Comparison of ENCODE assay signal across 21 mouse cellular contexts in the genomic region with DNA sequence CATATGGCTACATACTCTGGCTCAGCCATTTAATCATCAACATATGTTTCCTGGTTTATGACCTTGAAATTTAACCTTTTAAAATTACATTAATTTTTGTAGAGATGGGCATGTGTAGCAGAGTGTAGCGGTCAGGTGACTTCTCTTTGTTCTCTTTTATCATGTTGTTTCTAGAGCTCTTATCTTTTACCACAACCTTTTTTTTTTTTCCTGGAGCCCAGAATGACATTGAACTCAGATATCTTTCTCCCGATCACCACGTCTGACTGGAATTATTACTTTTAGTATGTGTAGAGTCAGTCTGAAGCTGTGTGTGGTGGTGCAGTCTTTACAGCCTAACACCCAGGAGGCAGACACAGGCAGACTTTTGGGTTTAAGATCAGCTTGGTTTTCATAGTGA. TPM values are rescaled to one million over a fixed set of nuclear protein-coding genes. Genes with fewer than 3 reads are reported as not detected.
DNase-seq lines count a peak whose midpoint lies in the region; ATAC-seq and TF ChIP-seq lines count a peak whose summit lies in the region.
"Had no signal": no experiment of that assay in that cellular context is flagged by ENCODE, and none has a peak within 500 bp of the region (broad histone marks: within the 10 kb centered on the region; RNA-seq: fewer than 3 reads in every experiment).

No protein-coding gene starts in this region.

- H3K27me3 ChIP-seq in heart, postnatal 0 days (ENCODE audit: control insufficient read depth, insufficient read depth, low read length), result no peaks in the 10 kb centered on the region
- H3K27me3 ChIP-seq in heart, adult 2 months (ENCODE audit: control insufficient read depth, insufficient read depth, low read length), result no peaks in the 10 kb centered on the region
- no peaks in the 10 kb centered on the region for H3K27me3 ChIP-seq in limb, embryonic 13.5 days
- H3K27me3 ChIP-seq in midbrain, embryonic 14.5 days (ENCODE audit: control insufficient read depth, insufficient read depth, low read length), result no peaks in the 10 kb centered on the region
- H3K27me3 ChIP-seq in lung, postnatal 0 days (replicated peaks; ENCODE audit: insufficient read depth, low read length), result no peaks in the 10 kb centered on the region
- H3K27me3 ChIP-seq: embryonic facial prominence, embryonic 15.5 days; liver, embryonic 15.5 days; midbrain, embryonic 13.5 days; Patski had no signal

- 31% methylated on average over 3 of the region's 3 CpGs for WGBS in heart, postnatal 0 days
- WGBS in heart, adult 2 months, result 32% methylated on average over 3 of the region's 3 CpGs
- WGBS in limb, embryonic 13.5 days, result 45% methylated on average over 3 of the region's 3 CpGs
- WGBS in midbrain, embryonic 14.5 days, result 87% methylated on average over 3 of the region's 3 CpGs
- 51% methylated on average over 3 of the region's 3 CpGs for WGBS in lung, postnatal 0 days
- WGBS in lung, adult 2 months, result 36% methylated on average over 3 of the region's 3 CpGs

- no peak overlapping the region for H3K4me3 ChIP-seq in heart, postnatal 0 days (ENCODE audit: low read depth, low read length)
- no peak overlapping the region for H3K4me3 ChIP-seq in heart, adult 2 months
- no peak overlapping the region for H3K4me3 ChIP-seq in limb, embryonic 13.5 days
- no peak overlapping the region for H3K4me3 ChIP-seq in midbrain, embryonic 14.5 days (replicated peaks; ENCODE audit: low read depth, low read length)
- no peak overlapping the region for H3K4me3 ChIP-seq in lung, postnatal 0 days (ENCODE audit: low read depth, low read length)
- no peak overlapping the region for H3K4me3 ChIP-seq in lung, adult 2 months (replicated peaks; ENCODE audit: extremely low read depth, low read depth, low read length)
- H3K4me3 ChIP-seq: embryonic facial prominence, embryonic 15.5 days; forebrain, embryonic 10.5 days; liver, embryonic 15.5 days; midbrain, embryonic 13.5 days; myocyte had no signal

- TF ChIP-seq POLR2A in heart, adult 2 months (IDR thresholded peaks at IDR 0.05; ENCODE audit: insufficient read depth, low read depth, low read length), result no peak
- TF ChIP-seq POLR2A in lung, adult 2 months (IDR thresholded peaks at IDR 0.05; ENCODE audit: borderline replicate concordance, extremely low read depth, low read depth, low read length), result no peak

- H3K9me3 ChIP-seq in heart, postnatal 0 days (replicated peaks; ENCODE audit: control insufficient read depth, low read length), result no peaks in the 10 kb centered on the region
- H3K9me3 ChIP-seq in limb, embryonic 13.5 days, result no peaks in the 10 kb centered on the region
- H3K9me3 ChIP-seq in midbrain, embryonic 14.5 days (ENCODE audit: control insufficient read depth, low read length), result no peaks in the 10 kb centered on the region
- H3K9me3 ChIP-seq in lung, postnatal 0 days (ENCODE audit: low read length), result no peaks in the 10 kb centered on the region
- H3K9me3 ChIP-seq: embryonic facial prominence, embryonic 15.5 days; forebrain, embryonic 10.5 days; liver, embryonic 15.5 days; midbrain, embryonic 13.5 days had no signal

- peaks cover 47% of the 10 kb centered on the region for H3K4me1 ChIP-seq in heart, postnatal 0 days (ENCODE audit: control insufficient read depth, insufficient read depth)
- peaks cover 28% of the 10 kb centered on the region for H3K4me1 ChIP-seq in heart, adult 2 months (ENCODE audit: control insufficient read depth, insufficient read depth, low read length)
- peaks cover 42% of the 10 kb centered on the region for H3K4me1 ChIP-seq in limb, embryonic 13.5 days
- peaks cover 21% of the 10 kb centered on the region for H3K4me1 ChIP-seq in midbrain, embryonic 14.5 days (ENCODE audit: control insufficient read depth, insufficient read depth, low read length)
- H3K4me1 ChIP-seq in lung, postnatal 0 days (ENCODE audit: insufficient read depth, low read depth, low read length), result peaks cover 20% of the 10 kb centered on the region; the same call in 1 of the 2 replicates
- H3K4me1 ChIP-seq in lung, adult 2 months (ENCODE audit: control insufficient read depth, insufficient read depth, low read length), result peaks cover 52% of the 10 kb centered on the region

- no peak for TF ChIP-seq CTCF in heart, postnatal 0 days (IDR thresholded peaks at IDR 0.05; ENCODE audit: low read depth)
- TF ChIP-seq CTCF in heart, adult 2 months (IDR thresholded peaks at IDR 0.05), result no peak
- no peak for TF ChIP-seq CTCF in lung, postnatal 0 days (IDR thresholded peaks at IDR 0.05)
- no peak for TF ChIP-seq CTCF in lung, adult 2 months (IDR thresholded peaks at IDR 0.05; ENCODE audit: insufficient read depth, low read length)

- H3K79me2 ChIP-seq in heart, adult 2 months (replicated peaks; ENCODE audit: control insufficient read depth, insufficient read depth, low read length), result peaks cover 22% of the 10 kb centered on the region

- no peak for ATAC-seq in heart, postnatal 0 days (ENCODE audit: insufficient read depth, low read depth)
- ATAC-seq in limb, embryonic 13.5 days (ENCODE audit: low FRiP score, low read depth), result no peak
- ATAC-seq in midbrain, embryonic 14.5 days (ENCODE audit: low FRiP score, low TSS enrichment), result no peak
- no peak for ATAC-seq in lung, postnatal 0 days
- ATAC-seq: hindbrain, postnatal 0 days; midbrain, embryonic 13.5 days; Patski had no signal

- DNase-seq in heart, postnatal 0 days (ENCODE audit: low spot score), result no peak
- no peak for DNase-seq in heart, adult 2 months
- peak; percentile 67 for DNase-seq in 416B (ENCODE audit: low read depth)
- DNase-seq in CD4-positive helper T cell, adult 2 months (ENCODE audit: low read depth, low spot score), result peak; percentile 57
- no peak for DNase-seq in midbrain, embryonic 14.5 days
- DNase-seq in lung, postnatal 0 days (ENCODE audit: low spot score), result no peak
- no peak for DNase-seq in lung, adult 2 months
- DNase-seq: adrenal gland, postnatal 25 days; cerebellum, adult 2 months; gastrocnemius, postnatal 14 days; kidney, adult 9 months; thymus, adult 2 months had no signal

- intact Hi-C loops in heart, adult 2 months (cut with DNase I), result no loop called here

- peak overlapping the region; percentile 27; the same call in 1 of the 2 replicates for H3K27ac ChIP-seq in heart, postnatal 0 days (ENCODE audit: low read depth)
- no peak overlapping the region for H3K27ac ChIP-seq in heart, adult 2 months
- peak overlapping the region; percentile 48; the same call in 1 of the 2 replicates for H3K27ac ChIP-seq in limb, embryonic 13.5 days
- no peak overlapping the region for H3K27ac ChIP-seq in midbrain, embryonic 14.5 days (replicated peaks; ENCODE audit: low read depth, low read length)
- no peak overlapping the region for H3K27ac ChIP-seq in lung, postnatal 0 days (ENCODE audit: low read length)
- H3K27ac ChIP-seq: embryonic facial prominence, embryonic 15.5 days; forebrain, embryonic 10.5 days; hindbrain, postnatal 0 days; macrophage; midbrain, embryonic 13.5 days had no signal

- TF ChIP-seq EP300 in heart, postnatal 0 days (IDR thresholded peaks at IDR 0.05; ENCODE audit: low read depth), result no peak
- TF ChIP-seq EP300 in heart, adult 2 months (IDR thresholded peaks at IDR 0.05; ENCODE audit: insufficient read depth, low read depth, low read length), result no peak
- TF ChIP-seq EP300 in lung, postnatal 0 days (IDR thresholded peaks at IDR 0.05), result no peak

- 0 out of 2 replicates have a peak, but pooled peaks cover 5% of the 10 kb centered on the region for H3K36me3 ChIP-seq in heart, postnatal 0 days (replicated peaks; ENCODE audit: control insufficient read depth, insufficient read depth, low read length)
- H3K36me3 ChIP-seq in heart, adult 2 months (ENCODE audit: control insufficient read depth, insufficient read depth, low read length), result peaks cover 56% of the 10 kb centered on the region
- peaks cover 31% of the 10 kb centered on the region for H3K36me3 ChIP-seq in limb, embryonic 13.5 days
- H3K36me3 ChIP-seq in midbrain, embryonic 14.5 days (ENCODE audit: control insufficient read depth, insufficient read depth, low read length), result peaks cover 7% of the 10 kb centered on the region; the same call in 1 of the 2 replicates
- H3K36me3 ChIP-seq in lung, postnatal 0 days (ENCODE audit: insufficient read depth, low read length), result no peaks in the 10 kb centered on the region
- H3K36me3 ChIP-seq: embryonic facial prominence, embryonic 15.5 days had no signal

- no peak overlapping the region for H3K4me2 ChIP-seq in heart, postnatal 0 days (ENCODE audit: low read depth, low read length)
- H3K4me2 ChIP-seq in limb, embryonic 13.5 days (replicated peaks), result no peak overlapping the region
- no peak overlapping the region for H3K4me2 ChIP-seq in midbrain, embryonic 14.5 days (ENCODE audit: low read length)
- H3K4me2 ChIP-seq in lung, postnatal 0 days (replicated peaks; ENCODE audit: low read depth, low read length), result no peak overlapping the region
- H3K4me2 ChIP-seq: embryonic facial prominence, embryonic 15.5 days; liver, embryonic 15.5 days; midbrain, embryonic 13.5 days had no signal

- no peak overlapping the region for H3K9ac ChIP-seq in heart, postnatal 0 days (replicated peaks; ENCODE audit: low read depth, low read length)
- no peak overlapping the region for H3K9ac ChIP-seq in heart, adult 2 months (ENCODE audit: low read depth, low read length)
- no peak overlapping the region for H3K9ac ChIP-seq in limb, embryonic 13.5 days
- H3K9ac ChIP-seq in midbrain, embryonic 14.5 days (replicated peaks; ENCODE audit: low read length), result no peak overlapping the region
- no peak overlapping the region for H3K9ac ChIP-seq in lung, postnatal 0 days (replicated peaks; ENCODE audit: low read depth)
- H3K9ac ChIP-seq: embryonic facial prominence, embryonic 15.5 days; liver, embryonic 15.5 days; midbrain, embryonic 13.5 days had no signal

RNA-seq across cellular contexts. Expression of gene Ywhae, which starts 8.9 kb away (rescaled TPM):
- 112 and 120 TPM in 2 replicates for total RNA-seq in heart, postnatal 0 days (2014; rRNA removed; ENCODE audit: low replicate concordance)
- 553 and 573 TPM in 2 replicates for polyA plus RNA-seq in heart, postnatal 0 days (2015; fragmentation: Nextera tagmentation; extraction: Ambion mirVana)
- 100 to 1,000 TPM; 503 to 554 TPM for total RNA-seq in heart, adult 2 months (2021)
- polyA plus RNA-seq in heart, adult 2 months (2012; rRNA removed), result 206 and 352 TPM in 2 replicates
- 920 and 928 TPM in 2 replicates for polyA plus RNA-seq in limb, embryonic 13.5 days (2015; fragmentation: Nextera tagmentation; extraction: Ambion mirVana)
- polyA plus RNA-seq in midbrain, embryonic 14.5 days (2014; fragmentation: Nextera tagmentation; extraction: Ambion mirVana), result 1,339 and 1,573 TPM in 2 replicates
- 453 and 499 TPM in 2 replicates for polyA plus RNA-seq in lung, postnatal 0 days (2015; fragmentation: Nextera tagmentation; extraction: Ambion mirVana)
- 110 and 177 TPM in 2 replicates for polyA plus RNA-seq in lung, adult 2 months (2012; rRNA removed)

RNA-seq across cellular contexts. Expression of gene Doc2b, which starts 54.2 kb away (rescaled TPM):
- total RNA-seq in heart, postnatal 0 days (2014; rRNA removed; ENCODE audit: low replicate concordance), result 0.62 TPM in 1 of 2 replicates, not detected in the other
- polyA plus RNA-seq in heart, postnatal 0 days (2015; fragmentation: Nextera tagmentation; extraction: Ambion mirVana), result 0.03 and 0.04 TPM in 2 replicates
- under 1 TPM; 0.52 to 0.61 TPM for total RNA-seq in heart, adult 2 months (2021)
- polyA plus RNA-seq in heart, adult 2 months (2012; rRNA removed), result 0.14 and 0.41 TPM in 2 replicates
- polyA plus RNA-seq in limb, embryonic 13.5 days (2015; fragmentation: Nextera tagmentation; extraction: Ambion mirVana), result 1.0 and 1.3 TPM in 2 replicates
- polyA plus RNA-seq in midbrain, embryonic 14.5 days (2014; fragmentation: Nextera tagmentation; extraction: Ambion mirVana), result 3.5 and 5.3 TPM in 2 replicates
- polyA plus RNA-seq in lung, postnatal 0 days (2015; fragmentation: Nextera tagmentation; extraction: Ambion mirVana), result 0.06 and 0.10 TPM in 2 replicates
- 0.22 and 0.33 TPM in 2 replicates for polyA plus RNA-seq in lung, adult 2 months (2012; rRNA removed)
- polyA plus RNA-seq: macrophage had no signal

Comparison
In these comparisons a context has a peak if more than half of its experiments do, and no peak if none do; other contexts are left out.
1. H3K27ac ChIP-seq: peak in heart, postnatal 0 days (single experiment) and limb, embryonic 13.5 days (single experiment); none in heart, adult 2 months (single experiment), midbrain, embryonic 14.5 days (single experiment) and lung, postnatal 0 days (single experiment).
2. DNase-seq: peak in 416B (single experiment) and CD4-positive helper T cell, adult 2 months (single experiment); none in heart, postnatal 0 days (single experiment), heart, adult 2 months (0 of 2), midbrain, embryonic 14.5 days (single experiment), lung, postnatal 0 days (single experiment) and lung, adult 2 months (single experiment).